Mouse (Mus musculus) small intestine, adult 2 months (tissue): ENCODE measurements around the gene Spata45.

ENCODE experiments used
- CTCF ChIP-seq: fragments of 200-500 bp; IDR thresholded peaks from 2 replicates; pipeline ENCODE4 v1.5.1; 2012; ENCODE audit warnings: low read depth, mild to moderate bottlenecking, control low read depth, inconsistent platforms, low read length, moderate library complexity, mixed read lengths; ENCODE audit not compliant: insufficient replicate concordance, insufficient read length; ENCODE audit errors: extremely low read depth
- POLR2A ChIP-seq: fragments of 200-500 bp; IDR thresholded peaks from 2 replicates; pipeline ENCODE4 v1.6.1; 2012; ENCODE audit warnings: low read depth, mild to moderate bottlenecking, control low read depth, inconsistent platforms, low read length, moderate library complexity

- TF ChIP-seq CTCF (peak; percentile 55; the same call in 1 of the 2 replicates), POLR2A (no peak)
These were observed 48.6 kb downstream of the Spata45 start for GRCm38 (mm10) chr1:191084951-191085559.
